Mouse (Mus musculus): ENCODE measurements around the gene Fitm1.

DNA sequence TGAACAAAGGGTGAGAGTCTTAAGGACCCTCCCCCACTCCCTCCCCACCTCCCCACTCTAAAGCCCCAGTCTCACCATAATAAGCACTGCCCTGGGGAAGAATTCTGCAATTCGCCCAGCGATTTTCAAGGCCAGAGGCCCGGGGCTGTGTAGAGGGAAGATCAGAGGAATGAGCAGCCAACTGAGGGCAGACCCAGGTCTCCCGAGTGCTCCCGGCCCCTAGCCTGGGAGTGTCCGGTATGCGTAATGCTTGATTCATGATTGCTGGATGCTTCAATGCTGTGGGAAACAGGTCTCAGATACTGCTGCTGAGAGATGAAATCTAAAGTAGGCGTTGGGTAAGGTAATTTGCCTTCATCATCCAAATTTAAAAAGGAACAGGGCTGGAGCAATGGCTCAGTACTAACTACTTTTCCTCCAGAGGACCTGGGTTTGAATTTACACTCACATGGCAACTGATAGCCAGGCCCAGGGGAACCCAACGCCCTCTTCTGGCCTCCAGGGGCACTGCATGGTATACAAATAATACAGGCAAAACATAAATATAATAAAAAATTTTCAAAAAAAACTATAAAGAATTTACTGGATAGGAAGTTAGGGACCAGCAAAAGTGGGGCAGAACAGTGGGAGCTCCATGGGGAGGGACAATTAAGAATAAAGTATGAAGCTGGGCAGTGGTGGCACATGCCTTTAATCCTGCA, 6.7 kb downstream of the Fitm1 start:
- peak; percentile 52 for TF ChIP-seq CTCF (IDR thresholded peaks at IDR 0.05; ENCODE audit: insufficient read depth, low read length)
- TF ChIP-seq POLR2A (IDR thresholded peaks at IDR 0.05; ENCODE audit: borderline replicate concordance, extremely low read depth, low read depth, low read length) = no peak

All from lung, adult 2 months (tissue).